Mouse (Mus musculus) adrenal gland, postnatal 25 days (tissue): ENCODE measurements at regions not wholly inside any gene's neighbourhood (a gene's known extent, or its start where the extent isn't known, plus 50 kb on each side); places are given as distances from the start of the nearest gene placed in this dataset.

Source experiments
- DNase-seq: peaks from one replicate; pipeline ENCODE4 v3.0.0; 2021; ENCODE audit warnings: mixed read lengths

DNA sequence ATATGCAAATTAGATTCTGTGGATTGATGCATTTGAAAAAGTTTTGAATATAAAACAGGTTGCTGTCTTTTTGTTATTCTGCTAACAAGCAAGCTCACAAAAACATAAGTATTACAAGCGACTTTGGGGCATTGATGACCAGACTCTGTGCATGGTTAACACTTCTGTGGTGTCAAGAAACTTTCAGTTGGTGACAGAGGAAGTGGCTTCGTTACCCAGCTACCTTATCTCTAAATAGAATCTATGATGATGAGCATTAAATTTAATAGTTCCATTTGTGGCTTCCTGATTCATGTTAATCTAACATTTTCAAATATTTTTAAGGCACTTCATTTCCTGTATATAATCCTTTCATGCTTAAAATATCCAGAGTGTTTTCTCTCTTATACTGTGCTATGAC is 100.8 kb downstream of the Tm2d1 start:
- DNase-seq: no peak

- no peak for DNase-seq
Observed at GRCm38 (mm10) chr4:98258336-98258735, 124.8 kb downstream of the Tm2d1 start.

DNA sequence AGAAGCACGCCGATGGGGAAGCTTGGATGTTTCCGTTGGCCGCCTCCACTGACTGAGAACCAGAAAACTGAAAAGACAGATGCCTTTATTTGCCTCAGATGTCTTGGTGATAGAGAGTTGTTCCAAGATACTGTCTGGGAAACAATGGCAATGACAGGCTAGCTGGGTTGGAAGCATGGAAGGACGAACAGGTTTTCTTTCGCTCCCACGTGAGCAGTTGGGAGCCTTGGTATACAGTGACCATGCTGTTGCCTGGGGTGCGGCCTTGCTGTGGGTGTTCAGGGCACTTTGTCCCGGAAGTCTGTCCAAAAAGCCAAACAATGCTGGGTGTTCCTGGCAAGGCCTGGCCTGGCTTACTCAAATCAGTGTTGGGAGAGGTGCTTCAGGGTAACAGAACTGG is 125.4 kb downstream of the Tm2d1 start:
- no peak for DNase-seq

DNA sequence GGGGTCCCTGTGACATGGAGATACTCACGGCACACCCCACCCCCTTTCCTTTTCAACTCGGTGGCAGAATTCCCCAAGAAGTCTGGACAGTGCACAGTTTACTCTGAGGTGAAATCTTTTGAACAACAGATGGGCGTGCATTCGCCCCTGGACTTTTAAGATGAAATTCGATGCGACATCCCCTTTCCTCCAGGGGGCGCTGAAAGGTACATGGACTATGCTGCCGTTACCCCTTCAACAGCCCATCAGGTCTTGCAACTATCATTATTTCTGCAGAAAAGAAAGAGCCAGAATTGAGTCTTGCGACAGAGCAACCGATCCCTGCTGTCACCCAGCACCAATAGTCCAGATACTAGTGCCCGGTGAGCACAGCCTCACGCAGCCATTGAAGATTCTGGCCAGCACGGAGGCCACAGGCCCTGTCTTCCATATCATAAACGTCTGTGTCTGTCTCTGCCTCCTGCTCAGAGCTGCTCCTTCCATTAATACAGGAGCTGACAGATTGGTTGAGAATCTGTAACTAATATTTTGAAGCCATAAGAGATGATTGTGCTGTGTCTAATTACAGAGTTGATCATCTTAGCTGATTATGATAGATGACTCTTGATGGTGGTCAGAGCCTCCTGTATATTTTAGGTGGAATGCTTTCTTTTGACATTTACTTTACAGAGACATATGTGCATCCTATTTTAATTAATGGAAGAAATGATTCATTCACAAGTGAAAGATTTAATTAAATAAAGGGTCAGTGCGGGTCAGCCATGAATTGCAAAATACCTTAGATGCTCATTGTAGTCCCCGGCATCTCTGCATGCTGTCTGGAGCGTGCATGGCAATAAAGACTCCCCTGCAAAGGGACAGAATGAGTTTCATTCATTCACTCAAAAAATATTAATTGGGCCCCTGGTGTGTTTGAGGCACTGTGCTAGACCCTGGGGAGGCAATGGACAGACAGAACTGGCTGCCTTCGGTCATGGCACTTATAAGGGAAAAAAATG is 128.0 kb downstream of the Tm2d1 start:
- peak; percentile 34 for DNase-seq

- DNase-seq: no peak
Observed at GRCm38 (mm10) chr4:98243941-98244929, 138.9 kb downstream of the Tm2d1 start.

- DNase-seq: peak; percentile 5
Observed at GRCm38 (mm10) chr4:98243502-98243901, 139.6 kb downstream of the Tm2d1 start.

GRCm38 (mm10) chr4:98241921-98242320 is 141.2 kb downstream of the Tm2d1 start:
- DNase-seq: no peak

DNA sequence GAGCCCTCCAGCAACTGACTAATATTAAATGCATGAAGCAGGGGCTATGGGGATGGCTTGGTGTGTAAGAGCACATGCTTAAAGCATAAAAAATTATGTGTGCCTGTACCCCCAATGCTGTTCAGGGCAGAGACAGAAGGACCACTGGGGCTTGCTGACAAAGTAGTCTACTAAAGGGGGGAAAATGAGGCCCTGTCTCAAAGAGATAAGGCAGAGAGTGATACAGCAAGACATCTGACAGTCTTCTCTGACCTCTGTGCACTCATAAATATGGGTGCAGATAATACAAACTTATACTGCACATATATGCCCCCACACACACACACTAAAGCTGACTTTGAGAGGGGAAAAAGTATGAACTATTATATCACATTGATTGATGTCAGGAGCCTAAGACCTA is 142.8 kb downstream of the Tm2d1 start:
- no peak for DNase-seq

DNA sequence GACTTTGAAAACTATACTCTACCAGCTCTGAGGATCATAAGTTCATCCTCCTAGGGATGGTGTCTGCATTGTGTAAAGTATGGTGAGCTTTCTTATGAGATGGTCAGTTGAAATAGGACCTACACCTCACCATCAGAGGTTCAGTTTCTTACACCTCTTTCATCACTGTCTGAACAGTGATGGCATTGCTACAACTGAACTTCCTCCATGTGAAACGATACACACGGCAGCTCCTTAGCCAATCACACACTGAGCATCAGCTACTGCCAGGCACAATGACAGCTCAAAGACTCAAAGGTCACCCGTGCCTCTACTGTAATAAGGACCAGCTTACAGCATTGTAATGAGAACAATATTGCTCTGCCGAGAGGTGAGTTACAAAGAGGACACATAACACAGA is 145.0 kb downstream of the Tm2d1 start:
- DNase-seq: no peak

GRCm38 (mm10) chr4:98237475-98237874 is 145.6 kb downstream of the Tm2d1 start:
- DNase-seq: no peak

GRCm38 (mm10) chr4:98236006-98236783 is 146.9 kb downstream of the Tm2d1 start:
- no peak for DNase-seq

DNA sequence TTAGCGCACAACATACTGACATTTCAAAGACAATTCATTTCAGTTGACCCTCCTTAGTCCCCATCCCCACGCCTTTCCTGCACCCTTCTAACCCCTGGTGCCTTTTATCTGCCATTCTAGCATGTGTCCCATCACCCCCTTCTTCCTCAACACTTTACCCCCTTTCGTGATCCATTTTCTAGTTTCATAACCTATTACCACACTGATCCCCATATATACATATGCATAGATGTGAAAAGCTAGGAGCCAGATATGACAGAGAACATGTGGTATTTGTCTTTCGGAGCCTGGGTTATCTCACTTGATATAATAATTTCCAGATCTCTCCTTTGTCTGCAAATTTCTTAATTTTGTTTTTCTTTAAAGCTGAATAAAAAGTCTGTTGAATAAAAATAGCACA is 154.9 kb downstream of the Tm2d1 start:
- no peak for DNase-seq

DNA sequence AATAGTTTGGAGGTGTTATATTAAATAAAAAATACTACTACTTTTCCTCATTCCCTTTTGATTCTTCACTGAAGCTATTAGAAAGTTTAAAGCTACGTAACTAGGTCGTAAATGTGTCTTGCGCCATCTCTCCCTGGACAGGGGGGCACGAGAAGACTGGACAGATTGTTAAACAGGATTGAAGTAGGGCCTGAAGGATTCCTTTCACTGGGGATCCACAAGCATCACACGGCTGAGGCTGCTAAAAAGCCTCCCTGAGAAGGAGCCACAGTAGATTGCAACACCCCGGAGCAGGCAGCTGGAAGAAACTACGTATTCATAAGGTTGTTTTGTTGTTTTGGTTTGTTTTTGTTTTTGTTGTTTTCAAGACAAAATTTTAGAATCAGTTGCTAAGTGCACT is 158.7 kb downstream of the Tm2d1 start:
- DNase-seq: no peak

- no peak for DNase-seq
Observed at GRCm38 (mm10) chr4:98223429-98223828, 159.7 kb downstream of the Tm2d1 start.

DNA sequence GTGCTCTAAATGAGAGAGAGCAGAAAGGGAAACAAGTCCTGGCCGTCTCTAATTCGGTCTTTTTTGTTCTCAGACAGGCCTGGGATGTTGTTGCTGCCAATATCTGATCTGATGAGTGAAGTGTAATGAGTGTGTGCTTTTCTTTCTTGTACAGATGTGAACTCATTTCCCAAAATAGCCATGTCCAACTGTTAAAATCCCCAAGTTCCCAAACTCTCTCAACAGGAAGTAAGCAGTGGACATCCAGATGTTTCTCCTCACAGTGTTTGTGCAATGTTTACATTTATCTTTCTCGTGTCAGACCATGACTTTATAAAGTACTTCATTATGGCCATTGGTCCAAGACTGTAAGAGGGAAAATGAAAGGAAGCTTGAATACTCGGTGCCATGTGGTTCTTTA is 161.5 kb downstream of the Tm2d1 start:
- no peak for DNase-seq

- DNase-seq: no peak
Observed at GRCm38 (mm10) chr4:98215218-98215617, 167.9 kb downstream of the Tm2d1 start.

DNA sequence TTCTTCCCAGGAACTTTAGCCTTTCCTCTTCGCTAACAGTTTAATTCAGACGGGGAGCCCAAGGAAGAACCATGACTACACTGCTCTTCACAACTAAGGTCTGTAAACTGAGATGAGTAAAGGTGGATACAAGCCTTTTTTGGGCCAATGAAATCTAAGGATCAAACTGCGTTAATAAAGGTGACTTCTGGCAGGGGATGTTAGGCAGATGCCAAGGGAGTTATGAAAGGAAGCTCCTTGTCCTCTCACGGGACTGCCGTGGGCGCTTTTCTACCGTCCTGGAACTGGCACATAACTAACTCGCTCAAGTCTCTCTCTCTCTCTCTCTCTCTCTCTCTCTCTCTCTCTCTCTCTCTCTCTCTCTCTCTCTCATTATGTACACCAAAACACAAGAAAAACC is 175.7 kb downstream of the Tm2d1 start:
- DNase-seq: no peak

DNA sequence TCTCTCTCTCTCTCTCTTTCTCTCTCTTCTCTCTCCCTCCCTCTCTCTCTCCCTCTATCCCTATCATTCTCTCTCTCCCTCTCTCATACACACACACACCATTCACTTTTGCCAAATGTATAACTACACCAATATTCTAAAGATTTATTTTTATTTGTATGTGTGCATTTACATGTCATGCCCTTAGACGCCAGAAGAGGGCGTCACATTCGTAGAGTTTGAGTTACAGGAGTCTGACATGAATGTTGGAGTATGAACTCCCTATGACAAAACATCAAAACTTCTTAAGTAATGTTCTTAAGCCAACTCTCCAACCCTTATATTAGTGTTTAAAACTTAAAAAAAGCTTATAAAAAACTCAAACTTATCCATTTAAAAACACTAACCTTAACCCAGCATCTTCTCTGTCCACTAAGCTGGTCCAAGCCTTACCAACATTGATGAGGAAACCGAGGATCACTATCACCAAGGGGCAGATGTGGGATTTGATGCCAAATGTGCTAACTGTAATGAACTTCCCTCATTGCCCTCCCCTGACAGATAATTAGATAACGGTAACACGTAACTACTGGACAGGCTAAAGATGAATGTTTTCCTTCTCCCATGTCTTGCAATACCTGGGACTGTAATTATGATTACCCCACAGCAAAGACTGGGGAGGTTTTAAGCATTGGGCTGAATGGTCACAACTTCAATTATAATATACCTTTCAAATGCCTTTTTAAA is 176.7 kb downstream of the Tm2d1 start:
- no peak for DNase-seq

DNA sequence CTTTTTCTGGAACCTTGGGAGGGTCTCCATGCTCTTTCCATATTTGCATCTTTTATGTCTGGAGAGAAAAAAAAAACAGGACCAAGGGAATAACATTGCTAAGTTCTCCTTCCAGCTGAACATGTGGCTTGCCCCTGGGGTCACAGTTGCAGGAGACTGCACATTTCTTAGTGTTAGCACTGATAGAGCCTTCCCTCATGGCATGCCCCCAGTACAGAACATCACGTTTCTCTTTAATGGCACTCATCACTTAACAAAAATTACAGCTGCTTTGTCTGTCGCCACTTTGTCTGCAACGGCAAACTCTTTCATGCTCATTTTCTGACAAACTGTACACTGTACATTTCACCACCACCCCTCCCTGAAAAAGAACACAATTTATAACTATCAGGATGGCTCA is 180.0 kb downstream of the Tm2d1 start:
- no peak for DNase-seq

- no peak for DNase-seq
Observed at GRCm38 (mm10) chr4:98202232-98202631, 180.9 kb downstream of the Tm2d1 start.

- no peak for DNase-seq
Observed at GRCm38 (mm10) chr4:98201102-98201501, 182.0 kb downstream of the Tm2d1 start.
